Mouse (Mus musculus): Measurements from ENCODE around the gene Clasp2.

Gene Clasp2

DNA sequence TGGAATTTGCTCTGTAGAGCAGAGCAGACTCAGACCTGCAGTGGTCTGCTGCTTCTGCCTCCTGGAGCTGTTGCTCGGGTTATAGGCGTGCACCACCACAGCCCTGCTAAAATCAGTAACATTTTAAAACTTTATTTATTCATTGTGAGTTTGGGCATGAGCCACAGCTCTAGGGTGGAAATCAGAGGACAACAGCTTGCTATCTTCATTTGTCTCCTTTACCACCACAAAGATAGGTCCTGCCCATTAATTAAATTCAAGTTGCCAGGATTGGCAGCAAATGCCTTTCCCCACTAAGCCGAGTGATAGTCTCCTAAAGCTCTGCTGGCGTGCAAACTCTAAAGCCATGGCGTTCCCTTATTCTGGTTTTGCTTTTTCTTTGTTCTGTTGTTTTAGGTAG, 194.4 kb downstream of the Clasp2 start:
- no peak for DNase-seq

DNA sequence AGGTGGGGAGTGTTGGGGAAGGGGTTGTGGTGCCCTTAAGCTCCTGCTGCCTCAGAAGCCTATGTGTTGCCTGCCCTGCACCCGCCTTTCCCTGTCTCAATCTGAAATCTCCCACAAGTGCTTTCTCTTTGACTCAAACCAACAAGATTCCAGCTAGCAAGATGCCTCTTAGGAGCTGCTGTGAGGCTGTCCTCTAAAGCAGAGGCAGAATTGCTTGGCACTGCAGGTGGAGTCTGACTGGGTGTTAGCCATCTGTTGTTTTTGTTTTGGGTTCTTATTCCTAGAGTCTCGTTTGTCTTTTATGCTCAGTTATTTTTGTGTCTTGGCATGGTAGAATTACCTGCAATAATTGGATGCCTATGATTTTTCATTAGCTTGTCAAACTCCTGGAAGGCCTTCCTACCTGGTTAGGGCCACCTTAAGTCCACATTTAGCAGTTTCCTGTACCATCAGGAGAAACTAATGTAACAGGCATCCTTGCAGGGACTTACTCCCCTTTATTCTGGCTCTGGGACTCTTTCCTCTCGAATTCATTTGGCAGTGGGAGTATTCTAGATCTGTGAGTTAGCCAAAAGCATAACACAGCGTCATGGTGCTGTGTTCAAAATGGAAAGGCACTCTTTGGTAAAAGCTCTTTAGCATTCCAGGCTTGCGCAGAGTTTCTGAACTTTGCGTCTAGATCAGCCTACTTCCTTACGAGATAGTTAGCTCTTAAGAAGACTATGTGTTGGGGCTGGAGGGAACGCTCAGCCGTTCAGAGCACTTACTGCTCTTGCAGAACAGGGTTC, 198.0 kb downstream of the Clasp2 start:
- no peak for DNase-seq

DNA sequence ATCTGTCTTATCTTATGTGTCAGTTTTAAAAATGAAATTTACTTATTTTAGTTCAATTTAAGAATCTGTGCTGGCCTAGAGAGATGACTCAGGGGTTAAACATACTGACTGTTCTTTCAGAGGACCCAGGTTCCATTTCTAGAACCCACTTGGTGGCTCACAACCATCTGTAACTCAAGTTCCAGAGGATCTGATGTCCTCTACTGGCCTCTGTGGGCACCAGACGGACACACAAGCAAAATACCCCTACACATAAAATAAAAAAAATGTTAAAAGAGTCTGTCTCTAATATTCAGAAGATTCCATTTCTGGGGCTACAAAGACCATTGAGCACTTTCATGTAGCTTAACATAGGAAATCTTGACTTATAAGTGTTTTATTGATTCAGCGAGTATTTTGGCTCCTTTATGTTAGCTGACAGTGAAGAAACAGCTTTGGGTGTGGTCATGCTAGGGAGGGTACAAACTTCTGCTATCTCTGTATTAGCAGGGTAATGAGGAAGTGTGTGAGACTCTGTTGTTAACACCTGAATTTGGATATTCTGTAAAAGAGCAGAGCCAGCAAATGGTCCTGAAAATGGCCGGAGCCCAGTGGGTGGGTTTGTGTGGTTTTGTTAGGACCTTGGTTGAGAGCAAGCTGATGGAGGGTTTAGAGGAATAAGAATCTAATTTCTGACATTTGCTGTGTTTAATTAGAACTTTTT, 200.0 kb downstream of the Clasp2 start:
- DNase-seq = peak; percentile 27

DNA sequence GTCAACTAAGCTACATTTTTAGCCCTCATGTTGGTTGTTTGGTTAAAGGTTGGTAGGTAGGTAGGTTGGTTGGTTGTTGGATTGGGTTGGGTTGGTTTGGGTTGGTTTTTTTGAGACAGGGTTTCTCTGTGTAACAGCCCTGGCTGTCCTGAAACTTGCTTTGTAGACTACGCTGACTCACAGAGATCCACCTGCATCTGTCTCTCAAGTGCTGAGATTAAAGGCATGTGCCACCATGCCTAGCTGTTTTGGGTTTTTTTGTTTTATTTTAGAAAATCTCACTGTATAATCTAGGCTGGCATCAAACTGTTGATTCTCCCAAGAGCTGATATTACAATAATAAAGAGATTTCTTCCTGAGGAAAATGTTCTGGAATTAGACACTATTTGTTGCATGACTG, 202.1 kb downstream of the Clasp2 start:
- DNase-seq = no peak

DNA sequence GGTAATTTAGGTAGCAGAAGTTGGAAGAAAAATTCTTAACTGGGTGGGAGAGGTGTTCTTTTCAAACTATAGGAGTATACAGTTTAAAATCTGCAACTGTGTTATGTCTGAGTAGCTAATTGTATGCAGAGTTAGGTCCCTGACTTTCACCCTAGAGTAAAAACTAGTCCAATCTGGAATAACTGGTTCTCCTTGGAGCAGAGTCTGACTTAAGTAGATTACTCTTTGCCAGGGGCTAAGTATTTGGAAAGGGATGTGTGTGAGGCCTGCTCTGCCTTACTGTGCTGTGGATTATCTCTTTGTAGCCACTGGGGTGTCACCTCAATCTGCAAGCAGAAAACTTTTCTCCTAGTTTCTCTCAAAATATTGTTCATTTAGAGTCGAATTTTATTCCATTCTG, 205.9 kb downstream of the Clasp2 start:
- no peak for DNase-seq

DNA sequence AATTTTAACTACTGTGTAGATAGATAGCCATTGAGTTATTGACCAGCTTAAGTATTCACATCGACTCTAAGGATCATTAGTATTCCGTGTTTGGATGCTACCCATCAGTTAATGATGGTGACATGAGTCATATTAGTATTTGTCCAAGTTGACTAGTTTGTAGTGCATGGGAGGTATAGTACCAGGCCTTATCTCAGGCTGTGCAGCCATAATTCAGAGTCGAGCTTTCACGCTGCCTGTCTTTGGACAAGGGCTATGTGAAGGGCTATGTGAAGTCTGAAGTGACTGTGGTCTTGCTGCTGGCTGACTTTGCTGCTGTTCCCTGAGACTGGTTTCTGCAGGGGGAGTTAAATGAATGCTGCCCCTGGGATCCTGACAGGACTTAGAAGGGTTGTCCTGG, 216.5 kb downstream of the Clasp2 start:
- DNase-seq = no peak

DNA sequence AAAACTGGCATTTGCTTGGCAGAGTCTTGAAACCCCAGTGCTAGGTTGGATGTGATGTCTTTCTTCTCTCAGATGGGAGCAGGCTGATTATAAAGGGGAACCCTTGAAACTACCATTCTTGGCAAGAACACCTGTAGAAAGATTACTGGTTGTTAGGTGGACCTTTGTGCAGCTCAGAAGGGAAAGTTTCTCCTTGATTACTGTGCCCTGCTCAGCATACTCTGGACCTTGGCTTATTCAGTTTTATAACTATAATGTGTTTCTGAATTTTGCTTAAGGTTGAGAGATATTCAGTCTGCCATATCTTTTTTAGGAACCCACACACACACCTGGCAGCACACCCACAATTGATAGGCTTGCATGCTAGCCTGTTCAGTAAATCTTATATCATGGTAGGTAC, 222.4 kb downstream of the Clasp2 start:
- DNase-seq = no peak

DNA sequence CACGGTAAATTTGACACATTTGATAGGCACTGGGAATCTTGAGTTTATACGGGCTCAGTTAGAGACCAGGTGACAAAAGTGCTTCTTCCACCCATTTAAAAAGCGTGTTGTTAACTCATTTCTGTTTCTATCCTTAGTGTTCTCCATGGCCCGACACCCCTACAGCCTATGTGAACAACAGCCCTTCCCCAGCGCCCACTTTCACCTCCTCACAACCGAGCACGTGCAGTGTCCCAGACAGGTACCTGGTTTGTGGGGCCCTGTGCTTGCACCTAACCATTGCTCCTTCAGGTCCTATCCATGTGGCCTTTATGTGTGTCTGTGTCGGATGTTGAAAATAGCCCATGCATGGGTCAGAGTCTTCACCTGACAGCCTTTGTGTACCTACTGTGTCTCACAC, 223.1 kb downstream of the Clasp2 start:
- DNase-seq = no peak

DNA sequence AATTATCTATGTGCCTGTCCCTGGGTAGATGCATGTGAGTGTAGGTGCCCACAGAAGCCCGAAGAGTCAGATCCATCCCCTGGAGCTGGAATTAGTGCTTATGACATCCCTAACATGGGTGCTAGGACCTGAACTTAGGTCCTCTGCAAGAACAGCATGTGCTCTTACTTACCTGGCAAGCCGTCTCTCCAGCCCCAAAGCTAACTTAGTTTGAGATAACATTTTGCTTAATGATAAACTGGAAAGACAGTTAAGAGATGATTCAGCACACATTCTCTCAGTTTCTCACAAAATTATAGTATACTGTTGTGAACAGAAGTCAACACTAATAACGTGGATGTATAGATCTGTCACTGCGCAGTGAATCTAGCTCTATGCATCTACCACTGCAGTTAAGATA, 225.6 kb downstream of the Clasp2 start:
- no peak for DNase-seq

DNA sequence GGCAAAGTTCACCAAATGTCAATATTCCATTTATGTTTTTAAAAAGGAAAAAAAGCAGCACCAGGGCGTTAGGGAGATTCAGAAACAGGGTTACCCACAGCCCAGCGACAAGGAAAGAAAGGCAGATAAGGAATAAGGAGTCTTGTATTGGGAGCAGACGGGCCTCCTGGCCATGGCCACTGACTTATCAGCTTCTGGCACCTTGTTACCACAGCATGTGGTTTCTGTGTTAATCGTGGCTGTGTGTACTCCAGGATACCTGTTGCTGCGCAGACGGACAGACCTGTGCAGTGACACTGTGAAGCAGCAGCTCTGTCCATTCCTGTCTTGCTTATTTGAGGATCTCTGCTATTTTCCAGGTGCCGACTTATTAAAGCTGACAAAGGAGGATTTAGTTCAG, 227.7 kb downstream of the Clasp2 start:
- peak; percentile 92 for DNase-seq
